Mouse (Mus musculus): Measurements from ENCODE around the gene Morc3. TPM values are rescaled to one million over a fixed set of nuclear protein-coding genes. Genes with fewer than 3 reads are reported as not detected.
"Not testable (repeated sequence)": the region's sequence is repeated elsewhere in the genome, so short reads cannot be mapped to it uniquely, and the experiment has no call there.

Gene Morc3
- total RNA-seq, 2 experiments from 2014 or later = 26.8 to 35.6 TPM

- DNase-seq (ENCODE audit: extremely low spot score in 1 of 2, low spot score in 2 of 2) = no peak
- intact Hi-C loops (cut with DNase I) = no loop called here
Observed at GRCm38 (mm10) chr16:93816861-93817260, 15.1 kb upstream of the Morc3 start.

DNA sequence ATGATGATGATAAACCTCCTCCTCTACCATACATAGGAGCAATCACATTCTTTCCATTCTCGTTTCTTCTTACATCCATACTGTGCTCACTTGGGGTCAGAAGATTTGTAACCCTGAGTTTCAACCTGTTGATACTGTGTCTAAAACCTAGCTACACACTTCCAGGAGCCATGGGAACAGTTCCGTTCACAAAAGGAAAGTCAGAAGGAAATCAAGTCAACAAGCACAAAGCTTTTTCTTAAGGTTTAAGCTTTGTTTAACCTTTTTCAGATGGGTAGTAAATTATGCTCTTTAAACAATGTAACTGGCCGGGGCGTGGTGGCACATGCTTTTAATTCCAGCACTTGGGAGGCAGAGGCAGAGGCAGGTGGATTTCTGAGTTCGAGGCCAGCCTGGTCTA, 14.6 kb upstream of the Morc3 start:
- intact Hi-C loops (cut with DNase I) = no loop called here
- DNase-seq (ENCODE audit: extremely low spot score in 1 of 2, low spot score in 2 of 2) = no peak

GRCm38 (mm10) chr16:93818691-93819324, 13.1 kb upstream of the Morc3 start:
- intact Hi-C loops (cut with DNase I) = no loop called here
- DNase-seq (ENCODE audit: extremely low spot score in 1 of 2, low spot score in 2 of 2) = no peak

GRCm38 (mm10) chr16:93819325-93819696, 12.6 kb upstream of the Morc3 start:
- intact Hi-C loops (cut with DNase I) = no loop called here
- no peak for DNase-seq (ENCODE audit: extremely low spot score in 1 of 2, low spot score in 2 of 2)

DNA sequence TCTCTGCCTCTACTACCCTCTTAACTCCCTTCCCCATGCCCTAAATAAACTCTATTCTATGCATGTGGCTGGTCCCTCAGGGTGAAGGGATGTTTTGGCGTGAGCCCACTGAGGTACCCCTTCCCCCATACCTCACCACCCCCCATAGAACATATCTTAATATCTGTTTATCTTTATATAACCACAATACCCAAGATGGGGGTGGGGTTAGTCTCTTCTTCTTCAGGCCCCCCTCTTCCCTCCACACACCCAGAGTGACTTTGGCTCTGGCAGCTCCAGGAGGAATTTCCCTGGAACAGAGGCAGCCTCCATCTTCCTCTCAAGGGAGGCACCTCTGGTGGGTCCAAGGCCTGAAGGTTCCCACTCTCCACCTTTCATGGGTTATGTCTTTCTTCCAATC, 11.9 kb upstream of the Morc3 start:
- intact Hi-C loops (cut with DNase I) = no loop called here
- DNase-seq (ENCODE audit: extremely low spot score in 1 of 2, low spot score in 2 of 2) = no peak

DNA sequence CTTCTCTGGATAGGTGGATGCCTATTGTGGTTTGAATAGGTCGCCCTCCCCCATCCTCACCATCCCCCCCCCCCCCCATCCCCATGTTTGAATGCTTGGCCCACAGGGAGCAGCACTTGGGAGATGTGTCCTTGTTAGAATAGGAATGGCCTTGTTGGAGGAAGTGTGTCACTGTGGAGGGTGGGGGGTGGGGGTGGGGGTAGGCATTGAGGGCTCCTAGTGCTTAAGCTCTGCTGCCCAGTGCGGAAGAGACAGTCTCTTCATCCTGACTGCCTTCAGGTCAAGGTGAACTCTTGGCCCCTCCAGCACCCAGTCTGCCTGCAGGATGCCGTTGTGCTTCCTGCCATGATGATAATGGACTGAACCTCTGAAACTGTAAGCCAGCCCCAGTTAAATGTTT, 10.2 kb upstream of the Morc3 start:
- intact Hi-C loops (cut with DNase I) = no loop called here
- no peak for DNase-seq (ENCODE audit: extremely low spot score in 1 of 2, low spot score in 2 of 2)

DNA sequence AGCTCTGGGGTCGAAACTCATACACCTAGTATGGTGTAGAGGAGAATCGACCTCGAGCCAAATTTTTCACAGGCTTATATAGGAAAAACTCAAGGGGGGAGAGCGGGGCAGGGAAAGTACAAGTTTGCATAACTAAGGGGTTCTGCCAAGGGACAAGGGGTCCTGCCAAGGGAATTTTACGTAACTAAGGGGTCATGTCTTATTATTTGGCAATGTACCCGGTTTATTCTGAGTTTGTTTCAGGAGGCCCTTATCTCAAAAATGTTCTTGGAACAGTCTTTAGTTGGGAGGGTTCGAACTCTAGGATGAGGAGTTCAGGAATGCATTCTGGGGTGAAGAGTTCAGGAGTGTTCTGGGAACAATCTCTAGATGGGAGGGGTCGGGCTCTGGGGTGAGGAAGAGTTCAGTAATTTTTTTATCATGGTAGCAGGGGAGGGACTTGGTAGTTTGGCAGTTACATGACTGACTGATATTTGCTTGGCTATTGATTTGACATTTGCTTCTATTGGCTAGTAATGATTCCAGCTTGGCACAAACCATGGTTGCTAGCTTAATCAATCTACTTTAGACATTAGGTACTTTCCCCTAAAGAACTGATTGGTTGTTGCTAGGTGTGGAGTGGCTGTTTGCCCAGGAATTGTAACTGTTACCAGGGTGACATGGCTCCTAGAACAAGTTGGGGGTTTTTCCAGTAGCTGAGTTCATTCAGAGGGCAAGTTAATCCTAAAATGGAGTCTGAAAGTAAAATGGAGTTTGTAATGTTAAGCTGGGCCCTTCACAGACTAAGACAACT, 9.3 kb upstream of the Morc3 start:
- intact Hi-C loops (cut with DNase I); DNase-seq (ENCODE audit: extremely low spot score in 1 of 2, low spot score in 2 of 2): not testable (repeated sequence)

DNA sequence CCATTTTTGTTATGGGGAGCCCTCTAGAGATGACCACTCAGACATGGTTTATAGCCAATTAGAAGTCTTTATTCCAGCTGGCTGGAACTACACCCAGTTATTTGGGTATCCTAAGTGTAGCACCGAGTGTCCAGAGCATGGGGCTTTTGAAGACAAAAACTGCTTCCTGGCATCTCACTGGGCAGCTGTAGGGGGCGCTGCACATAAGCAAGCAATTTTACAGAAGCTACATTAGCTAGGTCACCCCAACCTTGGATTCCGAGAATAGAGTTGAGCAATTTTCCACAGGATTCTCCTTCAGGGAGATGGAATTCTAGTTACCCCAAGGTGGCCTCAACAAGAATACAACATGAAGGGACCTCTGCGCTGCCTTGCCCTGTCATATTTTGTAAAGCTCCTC, 7.1 kb upstream of the Morc3 start:
- DNase-seq (ENCODE audit: extremely low spot score in 1 of 2, low spot score in 2 of 2) = no peak
- intact Hi-C loops (cut with DNase I) = no loop called here

DNA sequence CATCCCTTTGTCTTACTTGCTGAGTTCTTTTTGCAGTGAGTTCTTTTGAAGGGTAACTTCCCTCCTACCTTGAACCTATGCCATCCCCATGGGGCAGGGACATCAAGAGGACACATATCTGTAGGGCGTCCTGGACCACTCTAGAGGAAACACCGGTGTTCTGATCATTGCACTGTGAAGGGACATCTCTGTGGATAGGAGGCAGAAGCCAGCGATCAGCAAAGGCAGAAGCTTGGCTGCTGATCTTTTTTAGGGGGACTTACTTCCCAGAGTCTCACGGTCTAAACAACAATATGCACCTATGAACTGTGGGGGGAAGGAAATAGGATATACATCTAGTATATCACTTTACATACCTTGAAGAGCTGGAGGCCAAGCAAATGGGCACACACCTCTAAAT, 6.5 kb upstream of the Morc3 start:
- no peak for DNase-seq (ENCODE audit: extremely low spot score in 1 of 2, low spot score in 2 of 2)
- intact Hi-C loops (cut with DNase I) = no loop called here

- intact Hi-C loops (cut with DNase I) = no loop called here
- no peak for DNase-seq (ENCODE audit: extremely low spot score in 1 of 2, low spot score in 2 of 2)
Observed at GRCm38 (mm10) chr16:93826054-93826453, 5.9 kb upstream of the Morc3 start.

- DNase-seq (ENCODE audit: extremely low spot score in 1 of 2, low spot score in 2 of 2); intact Hi-C loops (cut with DNase I): not testable (repeated sequence)
Observed at GRCm38 (mm10) chr16:93826478-93826877, 5.4 kb upstream of the Morc3 start.

GRCm38 (mm10) chr16:93826909-93827308, 5.0 kb upstream of the Morc3 start:
- intact Hi-C loops (cut with DNase I) = no loop called here
- DNase-seq (ENCODE audit: extremely low spot score in 1 of 2, low spot score in 2 of 2) = no peak

DNA sequence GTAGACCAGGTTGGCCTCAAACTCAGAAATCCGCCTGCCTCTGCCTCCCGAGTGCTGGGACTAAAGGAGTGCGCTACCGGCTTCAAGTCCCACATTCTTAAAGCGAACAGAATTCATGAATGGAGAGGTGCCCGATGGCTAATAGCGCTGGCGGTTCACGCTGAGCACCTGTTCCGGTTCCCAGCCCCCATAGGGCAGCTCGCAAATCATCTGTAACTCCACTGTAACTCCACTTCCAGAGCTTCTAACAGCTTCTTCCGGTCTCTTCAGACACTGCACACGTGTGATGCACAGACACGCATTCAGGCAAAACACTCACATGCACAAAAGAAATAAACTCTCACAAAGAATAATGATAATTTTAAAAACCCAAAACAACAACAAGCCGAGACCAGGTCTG, 2.4 kb upstream of the Morc3 start:
- intact Hi-C loops (cut with DNase I) = no loop called here
- DNase-seq (ENCODE audit: extremely low spot score in 1 of 2, low spot score in 2 of 2) = no peak

- no peak for DNase-seq (ENCODE audit: extremely low spot score in 1 of 2, low spot score in 2 of 2)
- intact Hi-C loops (cut with DNase I) = no loop called here
Observed at GRCm38 (mm10) chr16:93830071-93830470, 1.9 kb upstream of the Morc3 start.

DNA sequence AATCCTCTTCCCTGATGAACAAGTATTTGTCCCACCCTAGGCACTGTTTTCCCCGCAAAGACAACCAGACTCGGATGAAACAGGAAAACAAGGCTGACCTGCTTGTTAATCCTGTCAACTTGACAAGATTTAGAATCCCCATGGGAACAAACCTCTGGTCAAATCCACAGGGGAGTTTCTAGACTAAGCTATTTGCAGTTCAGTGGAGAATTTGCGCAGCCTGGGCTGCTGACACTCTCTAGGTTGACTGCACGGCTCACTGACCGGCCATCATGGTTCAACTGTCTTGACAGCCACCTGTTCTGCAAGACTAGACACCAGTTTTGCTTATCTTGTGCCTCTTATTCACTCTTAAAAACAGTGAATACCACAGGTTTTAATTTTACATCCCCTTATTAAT, 1.0 kb upstream of the Morc3 start:
- intact Hi-C loops (cut with DNase I) = no loop called here
- no peak for DNase-seq (ENCODE audit: extremely low spot score in 1 of 2, low spot score in 2 of 2)

- intact Hi-C loops (cut with DNase I) = no loop called here
- peak in 1 of 2 experiments; percentile 29 for DNase-seq (ENCODE audit: extremely low spot score in 1 of 2, low spot score in 2 of 2)
Observed at GRCm38 (mm10) chr16:93832451-93833276, 743 bp downstream of the Morc3 start.

DNA sequence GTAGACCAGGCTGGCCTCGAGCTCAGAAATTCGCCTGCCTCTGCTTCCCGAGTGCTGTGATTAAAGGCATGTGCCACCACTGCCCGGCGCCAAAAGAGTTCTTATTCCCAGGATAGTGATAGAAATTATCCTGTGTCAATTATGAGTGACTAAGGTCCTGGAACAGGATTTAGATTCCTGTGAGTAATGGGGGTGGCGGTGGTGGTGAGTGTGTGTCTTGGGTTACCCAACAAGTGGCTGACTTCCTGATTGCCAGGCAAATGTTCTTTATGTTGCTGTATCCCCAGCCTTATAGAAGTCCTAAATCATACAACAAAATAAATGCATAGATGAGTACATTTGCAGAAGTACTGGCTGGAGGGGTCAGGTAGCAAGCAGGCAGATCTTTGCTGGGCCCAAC, 1.6 kb downstream of the Morc3 start:
- intact Hi-C loops (cut with DNase I) = no loop called here
- no peak for DNase-seq (ENCODE audit: extremely low spot score in 1 of 2, low spot score in 2 of 2)

- DNase-seq (ENCODE audit: extremely low spot score in 1 of 2, low spot score in 2 of 2) = no peak
- intact Hi-C loops (cut with DNase I) = no loop called here
Observed at GRCm38 (mm10) chr16:93834076-93834475, 2.2 kb downstream of the Morc3 start.

DNA sequence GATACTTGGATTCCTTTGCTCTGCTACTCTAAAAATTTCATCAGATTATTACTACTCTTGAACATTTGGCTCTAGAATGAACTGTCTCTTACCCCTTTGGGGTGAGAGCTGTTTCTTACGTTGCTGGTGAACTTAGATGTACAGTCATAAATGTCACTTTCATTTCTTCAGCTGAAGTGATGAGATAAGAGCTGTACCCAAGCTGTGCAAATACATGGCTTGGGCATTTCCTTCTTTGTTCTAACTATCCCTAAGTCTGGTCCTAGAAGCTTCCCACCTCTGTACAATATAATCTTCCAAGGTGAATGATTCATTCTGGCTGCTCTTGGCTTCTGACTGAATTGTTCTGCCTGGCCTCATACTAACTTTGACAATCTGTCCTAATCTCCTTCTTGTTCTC, 7.1 kb downstream of the Morc3 start:
- intact Hi-C loops (cut with DNase I) = no loop called here
- no peak for DNase-seq (ENCODE audit: extremely low spot score in 1 of 2, low spot score in 2 of 2)

- intact Hi-C loops (cut with DNase I) = no loop called here
- DNase-seq (ENCODE audit: extremely low spot score in 1 of 2, low spot score in 2 of 2) = no peak
Observed at GRCm38 (mm10) chr16:93850527-93850926, 18.6 kb downstream of the Morc3 start.
